Comparison of ENCODE assay signal across 22 mouse cellular contexts in genomic region chr13:108596938-108597337, GRCm38 (mm10).
DNase-seq lines count a peak whose midpoint lies in the region; ATAC-seq and TF ChIP-seq lines count a peak whose summit lies in the region.
"Had no signal": no experiment of that assay in that cellular context is flagged by ENCODE, and none has a peak within 500 bp of the region (broad histone marks: within the 10 kb centered on the region; RNA-seq: fewer than 3 reads in every experiment).

No protein-coding gene starts in this region.

- ATAC-seq in inflammation-experienced regulatory T-cells, adult 6 months, result peak; percentile 61
- ATAC-seq: forebrain, embryonic 14.5 days; Patski had no signal

- intact Hi-C loops in left cerebral cortex, adult 2 months (cut with DNase I), result no loop called here

- TF ChIP-seq CTCF in left cerebral cortex, adult 2 months (IDR thresholded peaks at IDR 0.05), result no peak

- peak; percentile 7 for DNase-seq in thymus, postnatal 14 days
- no peak for DNase-seq in thymus, adult 18-20 months
- peak; percentile 22 for DNase-seq in T-cell, adult 2 months (ENCODE audit: low spot score)
- no peak for DNase-seq in layer of hippocampus, postnatal 14 days (ENCODE audit: low spot score in 2 of 2)
- DNase-seq in left cerebral cortex, adult 2 months (ENCODE audit: extremely low spot score in 1 of 2, low spot score in 2 of 2), result no peak
- DNase-seq: adrenal gland, postnatal 10 days; cerebellum, adult 11 months; cerebellum, adult 8-10 months; cerebellum, postnatal 14 days; embryo, embryonic 11 days; gastrocnemius, adult 2 months; gastrocnemius, postnatal 25 days; heart, adult 11 months; heart, postnatal 4 days had no signal

- H3K4me3 ChIP-seq in left cerebral cortex, adult 2 months, result no peak overlapping the region
- H3K4me3 ChIP-seq: embryonic facial prominence, embryonic 15.5 days; erythroblast, embryonic 14.5 days; forebrain, embryonic 10.5 days; gastrocnemius, adult 2 months; heart, embryonic 13.5 days; hindbrain, embryonic 13.5 days had no signal

- H3K27ac ChIP-seq in left cerebral cortex, adult 2 months, result no peak overlapping the region
- H3K27ac ChIP-seq: embryonic facial prominence, embryonic 15.5 days; forebrain, embryonic 10.5 days; gastrocnemius, adult 2 months; heart, embryonic 13.5 days; hindbrain, embryonic 13.5 days had no signal

Comparison
In these comparisons a context has a peak if more than half of its experiments do, and no peak if none do; other contexts are left out.
1. DNase-seq: peak in thymus, postnatal 14 days (single experiment) and T-cell, adult 2 months (single experiment); none in thymus, adult 18-20 months (0 of 2), layer of hippocampus, postnatal 14 days (0 of 2) and left cerebral cortex, adult 2 months (0 of 2).